Mouse (Mus musculus) G1E (cell line): ENCODE measurements at regions not wholly inside any gene's neighbourhood (a gene's known extent, or its start where the extent isn't known, plus 50 kb on each side); places are given as distances from the start of the nearest gene placed in this dataset.

Experiments
- ATAC-seq: 2 replicates; pipeline ENCODE4 v1.8.0; 2016; ENCODE audit warnings: mild to moderate bottlenecking; ENCODE audit not compliant: insufficient number of reproducible peaks, poor library complexity, low FRiP score, severe bottlenecking; ENCODE audit errors: extremely low read depth
- DNase-seq: peaks from one replicate; pipeline ENCODE4 v3.0.0; 2012; ENCODE audit warnings: low spot score
- H3K27me3 ChIP-seq: 2 replicates; pipeline ENCODE4 v1.6.1; 2012; ENCODE audit warnings: mild to moderate bottlenecking, low read length, inconsistent platforms; ENCODE audit not compliant: insufficient read depth
- H3K36me3 ChIP-seq: replicated peaks from 2 replicates; pipeline ENCODE3; 2012; ENCODE audit warnings: mild to moderate bottlenecking, inconsistent platforms
- H3K4me1 ChIP-seq: 2 replicates; pipeline ENCODE4 v1.6.1; 2012; ENCODE audit warnings: low read depth, low read length, inconsistent platforms, mixed read lengths; ENCODE audit not compliant: insufficient read depth
- H3K4me3 ChIP-seq: 2 replicates; pipeline ENCODE4 v1.5.1; 2012; ENCODE audit warnings: low read depth, mild to moderate bottlenecking, inconsistent platforms, low read length, moderate library complexity, mixed read lengths
- H3K9me3 ChIP-seq: replicated peaks from 2 replicates; pipeline ENCODE4 v1.6.1; 2012; ENCODE audit warnings: inconsistent platforms
- CTCF ChIP-seq: IDR thresholded peaks from 2 replicates; pipeline ENCODE4 v1.5.1; 2012; ENCODE audit warnings: low read depth, low read length, inconsistent platforms, mixed read lengths
- GATA1 ChIP-seq: IDR thresholded peaks from 2 replicates; pipeline ENCODE4 v1.6.1; 2012; ENCODE audit warnings: borderline replicate concordance, low read length, inconsistent platforms, mixed read lengths
- GATA2 ChIP-seq: IDR thresholded peaks from 2 replicates; pipeline ENCODE4 v1.6.1; 2012; ENCODE audit warnings: low read depth, low read length, inconsistent platforms, borderline replicate concordance
- POLR2AphosphoS5 ChIP-seq: IDR thresholded peaks from 2 replicates; pipeline ENCODE4 v1.6.1; 2012; ENCODE audit warnings: low read depth, low read length, inconsistent platforms; ENCODE audit not compliant: insufficient replicate concordance
- TAL1 ChIP-seq: conservative IDR thresholded peaks from 2 replicates; pipeline ENCODE4 v1.6.1; 2012; ENCODE audit warnings: low read depth, low read length, inconsistent platforms, mixed read lengths

DNA sequence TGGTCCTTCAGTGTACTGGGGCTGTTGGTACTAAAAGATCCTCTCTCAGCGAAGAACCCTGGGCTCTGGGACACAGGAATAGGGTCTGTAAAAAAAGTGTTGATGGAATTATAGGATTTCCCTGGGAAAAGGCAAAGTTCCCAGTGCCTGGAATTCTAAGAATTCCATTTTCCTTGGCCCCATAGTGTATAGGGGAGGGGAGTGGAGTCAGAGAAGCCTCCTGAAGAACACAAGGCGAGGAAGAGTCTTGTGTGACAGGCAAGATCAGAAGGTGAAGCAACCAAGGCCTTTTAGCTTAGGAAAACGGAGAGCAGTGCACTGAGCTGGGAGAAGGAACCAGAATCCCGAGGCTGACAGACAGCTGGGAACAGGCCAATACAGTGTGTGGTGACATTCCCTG, 212.1 kb downstream of the Cdca7 start:
- Histone ChIP-seq H3K4me1 (no peaks in the 10 kb centered on the region), H3K9me3 (no peaks in the 10 kb centered on the region), H3K36me3 (no peaks in the 10 kb centered on the region), H3K4me3 (no peak overlapping the region), H3K27me3 (peaks cover 7% of the 10 kb centered on the region)
- TF ChIP-seq CTCF (no peak), POLR2AphosphoS5 (no peak), GATA1 (no peak), TAL1 (no peak)
- DNase-seq (no peak), ATAC-seq (no peak)

DNA sequence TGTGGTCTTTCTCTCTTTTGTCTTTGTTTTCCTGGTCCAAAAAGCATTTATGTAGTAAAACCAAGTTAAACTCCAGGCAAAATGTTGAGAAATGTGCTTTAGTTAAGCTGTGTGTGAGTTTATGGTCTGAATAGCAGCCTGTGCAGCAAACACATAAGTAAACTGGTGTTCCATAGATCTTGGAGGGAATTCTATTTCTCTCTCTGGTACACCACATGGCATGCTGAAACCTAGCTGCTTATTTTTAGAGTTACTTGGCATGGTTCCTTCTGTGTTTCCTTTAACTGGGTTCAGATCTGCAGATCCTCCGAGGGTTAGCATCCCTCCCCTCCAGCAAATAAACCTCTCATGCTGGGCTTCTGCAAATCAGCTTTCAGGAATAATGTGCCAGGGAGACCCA, 225.1 kb downstream of the Cdca7 start:
- no peak for TF ChIP-seq GATA1
- TF ChIP-seq CTCF: no peak
- no peak for TF ChIP-seq POLR2AphosphoS5
- TF ChIP-seq TAL1: no peak
- no peak for TF ChIP-seq GATA2
- Histone ChIP-seq H3K36me3 (no peaks in the 10 kb centered on the region), H3K9me3 (no peaks in the 10 kb centered on the region), H3K27me3 (peaks cover 58% of the 10 kb centered on the region), H3K4me1 (no peaks in the 10 kb centered on the region), H3K4me3 (no peak overlapping the region)
- ATAC-seq (no peak), DNase-seq (no peak)

DNA sequence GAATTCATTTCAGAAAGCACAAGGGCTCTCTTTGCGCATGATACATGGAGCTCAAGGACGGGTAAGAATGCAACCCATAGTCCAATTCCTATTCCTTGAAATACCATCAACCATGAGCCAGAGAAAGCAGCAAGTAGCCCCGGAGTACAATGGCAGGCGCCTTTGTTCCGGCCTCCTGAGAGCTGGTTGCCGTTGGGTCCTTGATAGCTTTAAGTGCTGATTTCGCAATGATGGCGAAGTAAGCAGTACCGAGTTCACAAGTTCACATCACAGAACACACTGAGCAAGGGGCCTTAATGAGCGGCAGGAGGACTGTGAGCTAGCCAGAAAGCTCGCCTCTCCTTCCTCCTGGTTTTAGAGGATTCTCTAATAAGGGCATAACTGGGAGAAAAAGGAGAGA, 227.3 kb downstream of the Cdca7 start:
- H3K4me3 ChIP-seq: no peak overlapping the region
- no peaks in the 10 kb centered on the region for H3K4me1 ChIP-seq
- no peaks in the 10 kb centered on the region for H3K36me3 ChIP-seq
- no peak for ATAC-seq
- TF ChIP-seq TAL1 (no peak), POLR2AphosphoS5 (no peak), GATA2 (no peak), CTCF (no peak), GATA1 (no peak)
- DNase-seq: no peak
- H3K27me3 ChIP-seq: peaks cover 50% of the 10 kb centered on the region
- H3K9me3 ChIP-seq: no peaks in the 10 kb centered on the region

DNA sequence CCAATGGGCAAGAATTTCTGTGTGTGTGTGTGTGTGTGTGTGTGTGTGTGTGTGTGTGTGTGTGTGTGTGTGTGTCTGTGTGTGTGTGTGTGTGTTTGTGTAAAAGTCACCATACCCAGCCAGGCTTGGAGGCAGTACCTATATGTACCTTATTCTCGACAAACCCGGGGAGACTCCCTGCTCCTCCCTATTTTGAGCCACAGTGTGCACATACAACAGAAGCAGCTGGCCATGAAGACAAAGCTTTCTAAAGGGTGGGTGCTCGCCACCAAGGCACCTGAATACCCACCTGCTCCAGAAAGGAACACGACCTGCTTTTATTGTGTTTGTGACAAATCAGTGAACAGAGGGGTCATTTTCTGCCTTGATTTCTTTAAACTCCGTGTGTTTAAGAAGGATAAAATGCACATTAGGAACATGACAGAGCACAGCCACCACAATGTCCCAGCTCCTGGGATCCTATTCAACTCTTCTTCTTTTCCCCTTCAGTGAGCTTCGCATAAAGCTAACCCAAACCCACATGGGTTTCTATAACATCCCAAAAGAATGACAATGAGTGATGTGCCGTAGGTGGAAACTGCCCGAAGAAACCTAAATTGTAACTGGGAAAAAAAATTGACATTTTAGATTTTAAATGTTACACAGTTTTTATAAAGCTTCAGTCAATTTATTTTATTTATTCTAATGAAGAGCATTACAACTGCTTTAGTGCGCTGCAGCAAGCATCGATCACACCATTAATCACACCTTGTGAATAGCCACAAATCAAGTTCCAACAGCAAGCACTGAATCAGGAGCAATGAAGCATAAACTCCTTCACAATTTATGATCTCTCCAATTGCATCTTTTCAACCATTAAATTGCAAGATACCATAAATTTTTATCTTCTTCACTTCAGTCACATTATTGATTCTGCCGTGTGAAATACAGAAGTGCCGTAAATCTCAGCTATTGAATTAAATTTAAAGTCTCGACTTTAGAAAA, 232.0 kb downstream of the Cdca7 start:
- Histone ChIP-seq H3K9me3 (no peaks in the 10 kb centered on the region), H3K36me3 (no peaks in the 10 kb centered on the region), H3K27me3 (peaks cover 33% of the 10 kb centered on the region), H3K4me3 (no peak overlapping the region), H3K4me1 (no peaks in the 10 kb centered on the region)
- TF ChIP-seq GATA2: no peak
- no peak for TF ChIP-seq CTCF
- no peak for TF ChIP-seq TAL1
- no peak for TF ChIP-seq GATA1
- TF ChIP-seq POLR2AphosphoS5: no peak
- DNase-seq (no peak), ATAC-seq (no peak)

DNA sequence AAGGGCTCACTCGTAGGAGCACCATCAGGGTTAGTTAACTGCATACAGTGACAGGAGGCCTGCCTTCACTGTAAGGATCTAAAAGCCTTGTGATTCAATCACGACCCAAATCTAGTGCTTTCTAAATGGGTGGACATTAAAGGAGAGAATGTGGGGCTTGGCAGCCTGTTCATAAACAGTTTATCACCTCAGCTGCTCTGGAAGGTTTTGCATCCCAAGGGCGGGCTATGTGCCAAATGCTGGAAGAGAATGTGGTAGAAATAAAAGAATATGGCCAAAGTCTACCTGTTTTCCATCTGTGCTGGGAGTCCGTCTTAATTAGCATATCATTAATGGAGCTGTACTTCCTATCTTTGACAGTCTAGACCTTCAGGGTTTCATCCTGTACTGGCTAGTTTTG, 241.0 kb downstream of the Cdca7 start:
- no peaks in the 10 kb centered on the region for H3K9me3 ChIP-seq
- no peak overlapping the region for H3K4me3 ChIP-seq
- peaks cover 43% of the 10 kb centered on the region for H3K27me3 ChIP-seq
- ATAC-seq (no peak), DNase-seq (no peak)
- no peaks in the 10 kb centered on the region for H3K4me1 ChIP-seq
- TF ChIP-seq GATA1: no peak
- no peak for TF ChIP-seq POLR2AphosphoS5
- no peak for TF ChIP-seq CTCF
- no peak for TF ChIP-seq TAL1
- no peak for TF ChIP-seq GATA2
- no peaks in the 10 kb centered on the region for H3K36me3 ChIP-seq

DNA sequence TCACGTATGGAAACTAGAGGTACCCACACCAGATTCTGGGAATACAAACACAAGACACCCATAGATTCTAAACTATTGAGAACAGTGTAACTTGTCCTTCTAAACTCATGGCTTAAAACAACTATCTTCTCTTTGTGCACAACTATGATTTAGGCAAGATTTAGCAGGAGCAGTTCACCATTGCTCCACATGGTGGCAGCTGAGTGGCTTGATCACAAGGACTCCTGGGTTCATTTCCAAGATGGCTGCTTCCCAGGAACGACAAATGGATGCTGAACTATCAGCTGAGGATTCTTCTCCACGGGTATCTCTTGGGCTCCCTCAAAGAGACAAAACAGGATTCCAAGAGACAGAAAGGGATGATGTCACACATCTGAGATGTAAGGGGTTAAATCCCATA, 251.5 kb downstream of the Sp3 start:
- Histone ChIP-seq H3K4me3 (no peak overlapping the region), H3K36me3 (no peaks in the 10 kb centered on the region), H3K4me1 (0 out of 2 replicates have a peak, but pooled peaks cover 4% of the 10 kb centered on the region), H3K27me3 (peaks cover 44% of the 10 kb centered on the region), H3K9me3 (no peaks in the 10 kb centered on the region)
- peak; percentile 48 for DNase-seq
- TF ChIP-seq TAL1: no peak
- TF ChIP-seq GATA1: no peak
- no peak for TF ChIP-seq GATA2
- no peak for TF ChIP-seq POLR2AphosphoS5
- peak; percentile 57 for TF ChIP-seq CTCF
- ATAC-seq: peak; percentile 22; the same call in 1 of the 2 replicates
